Mouse (Mus musculus) stomach, postnatal 0 days (tissue): ENCODE measurements at regions not wholly inside any gene's neighbourhood (a gene's known extent, or its start where the extent isn't known, plus 50 kb on each side); places are given as distances from the start of the nearest gene placed in this dataset.

Source experiments
- ATAC-seq: fragments of 200-750 bp; cut with Nextera tagmentation; 2 replicates; pipeline ENCODE4 v1.8.0; 2017; ENCODE audit not compliant: low FRiP score, low TSS enrichment
- DNase-seq: peaks from one replicate; pipeline ENCODE4 v3.0.0-alpha.2; 2016; ENCODE audit warnings: low spot score
- H3K27ac ChIP-seq: fragments of 300-500 bp; sonication (generic); replicated peaks from 2 replicates; pipeline ENCODE4 v1.5.1; 2014; ENCODE audit warnings: mild to moderate bottlenecking, control low read depth
- H3K27me3 ChIP-seq: fragments of 300-500 bp; sonication (generic); 2 replicates; pipeline ENCODE4 v1.6.1; 2014; ENCODE audit warnings: low read length; ENCODE audit not compliant: control insufficient read depth, insufficient read depth
- H3K36me3 ChIP-seq: fragments of 300-500 bp; sonication (generic); 2 replicates; pipeline ENCODE4 v1.6.1; 2014; ENCODE audit warnings: low read length, mixed read lengths; ENCODE audit not compliant: control insufficient read depth, insufficient read depth
- H3K4me1 ChIP-seq: fragments of 300-500 bp; sonication (generic); replicated peaks from 2 replicates; pipeline ENCODE4 v1.6.1; 2014; ENCODE audit warnings: antibody characterized with exemption; ENCODE audit not compliant: control insufficient read depth, insufficient read depth
- H3K4me2 ChIP-seq: fragments of 300-500 bp; sonication (generic); replicated peaks from 2 replicates; pipeline ENCODE4 v1.6.1; 2014; ENCODE audit warnings: low read depth, mild to moderate bottlenecking, control low read depth, moderate library complexity
- H3K4me3 ChIP-seq: fragments of 300-500 bp; sonication (generic); 2 replicates; pipeline ENCODE4 v1.5.1; 2014; ENCODE audit warnings: low read depth, low read length, control low read depth
- H3K9ac ChIP-seq: fragments of 300-500 bp; sonication (generic); 2 replicates; pipeline ENCODE4 v1.6.1; 2014; ENCODE audit warnings: mild to moderate bottlenecking, low read length, control low read depth, mixed read lengths
- H3K9me3 ChIP-seq: fragments of 300-500 bp; sonication (generic); 2 replicates; pipeline ENCODE4 v1.6.1; 2016; ENCODE audit warnings: low read length; ENCODE audit not compliant: control insufficient read depth
- CTCF ChIP-seq: IDR thresholded peaks from 2 replicates; pipeline ENCODE4 v1.5.1; 2016; ENCODE audit warnings: antibody characterized with exemption, low read depth, mild to moderate bottlenecking, moderate library complexity
- EP300 ChIP-seq: optimal IDR thresholded peaks from 2 replicates; pipeline ENCODE3; 2016; ENCODE audit warnings: antibody characterized with exemption
- WGBS: fragments of 180-500 bp; shearing (Covaris S2); extraction: QIAGEN DNeasy Blood & Tissue Kit; methylation state at CpG from one replicate; pipeline ENCODE4 v1.1.7; 2014; 5-methylcytosine and 5-hydroxymethylcytosine counted together

DNA sequence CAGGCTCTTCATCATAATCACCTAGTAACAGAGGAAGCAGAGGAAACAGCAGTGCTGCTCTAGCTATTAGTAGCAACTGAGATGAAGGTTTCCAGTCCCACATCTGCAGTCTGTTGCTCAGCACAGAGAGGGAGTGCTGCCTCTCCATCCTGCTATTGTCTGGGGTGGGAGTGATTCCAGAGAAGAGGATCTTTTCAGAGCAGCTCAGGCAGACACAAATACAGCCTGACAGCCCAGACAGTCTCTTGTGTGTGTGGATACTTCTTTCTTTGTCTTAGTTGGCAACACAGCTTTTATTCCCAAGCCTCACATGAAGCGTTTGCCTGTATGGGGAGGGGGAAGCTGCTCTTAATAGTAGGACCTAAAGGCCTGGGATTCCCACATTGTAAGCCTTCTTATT, 107.2 kb upstream of the Nhs start:
- 53% methylated on average over 1 of the region's 1 CpGs for WGBS
- Histone ChIP-seq H3K4me3 (no peak overlapping the region), H3K36me3 (no peaks in the 10 kb centered on the region), H3K9ac (no peak overlapping the region), H3K4me2 (no peak overlapping the region), H3K27ac (no peak overlapping the region), H3K4me1 (no peaks in the 10 kb centered on the region), H3K9me3 (no peaks in the 10 kb centered on the region), H3K27me3 (no peaks in the 10 kb centered on the region)
- DNase-seq (no peak), ATAC-seq (no peak)
- TF ChIP-seq CTCF = no peak
- no peak for TF ChIP-seq EP300

GRCm38 (mm10) chrX:162257398-162257797, 97.9 kb upstream of the Nhs start:
- H3K27me3 ChIP-seq = no peaks in the 10 kb centered on the region
- H3K9ac ChIP-seq = no peak overlapping the region
- whole genome bisulfite sequencing = 80% methylated on average over 3 of the region's 3 CpGs
- H3K27ac ChIP-seq = no peak overlapping the region
- no peaks in the 10 kb centered on the region for H3K36me3 ChIP-seq
- no peaks in the 10 kb centered on the region for H3K9me3 ChIP-seq
- H3K4me2 ChIP-seq = no peak overlapping the region
- H3K4me1 ChIP-seq = no peaks in the 10 kb centered on the region
- DNase-seq (no peak), ATAC-seq (no peak)
- TF ChIP-seq EP300 = no peak
- TF ChIP-seq CTCF = no peak
- no peak overlapping the region for H3K4me3 ChIP-seq

GRCm38 (mm10) chrX:162255873-162256272, 96.3 kb upstream of the Nhs start:
- Histone ChIP-seq H3K9me3 (no peaks in the 10 kb centered on the region), H3K4me1 (no peaks in the 10 kb centered on the region), H3K27me3 (no peaks in the 10 kb centered on the region), H3K9ac (no peak overlapping the region), H3K4me3 (no peak overlapping the region), H3K27ac (no peak overlapping the region), H3K36me3 (no peaks in the 10 kb centered on the region), H3K4me2 (no peak overlapping the region)
- ATAC-seq (no peak), DNase-seq (no peak)
- no peak for TF ChIP-seq CTCF
- TF ChIP-seq EP300 = no peak

GRCm38 (mm10) chrX:162241291-162241690, 81.8 kb upstream of the Nhs start:
- H3K27me3 ChIP-seq = no peaks in the 10 kb centered on the region
- DNase-seq (no peak), ATAC-seq (no peak)

GRCm38 (mm10) chrX:162235552-162235951, 76.0 kb upstream of the Nhs start:
- Histone ChIP-seq H3K4me3 (no peak overlapping the region), H3K4me2 (no peak overlapping the region), H3K9ac (no peak overlapping the region), H3K36me3 (no peaks in the 10 kb centered on the region), H3K27ac (no peak overlapping the region), H3K9me3 (no peaks in the 10 kb centered on the region), H3K4me1 (no peaks in the 10 kb centered on the region), H3K27me3 (no peaks in the 10 kb centered on the region)
- TF ChIP-seq EP300 (no peak), CTCF (no peak)
- ATAC-seq = no peak
- DNase-seq = no peak
- 81% methylated on average over 5 of the region's 5 CpGs for WGBS

More at GRCm38 (mm10) chrX:162241291-162241690, 81.8 kb upstream of the Nhs start:
- Histone ChIP-seq H3K9me3 (no peaks in the 10 kb centered on the region), H3K36me3 (no peaks in the 10 kb centered on the region), H3K4me3 (no peak overlapping the region), H3K4me2 (no peak overlapping the region), H3K9ac (no peak overlapping the region), H3K4me1 (no peaks in the 10 kb centered on the region), H3K27ac (no peak overlapping the region)
- whole genome bisulfite sequencing = 39% methylated on average over 3 of the region's 3 CpGs
- TF ChIP-seq CTCF (no peak), EP300 (no peak)

GRCm38 (mm10) chrX:162210848-162211247, 51.3 kb upstream of the Nhs start:
- Histone ChIP-seq H3K9me3 (no peaks in the 10 kb centered on the region), H3K36me3 (no peaks in the 10 kb centered on the region), H3K4me1 (no peaks in the 10 kb centered on the region), H3K4me3 (no peak overlapping the region), H3K27me3 (no peaks in the 10 kb centered on the region), H3K27ac (no peak overlapping the region), H3K4me2 (no peak overlapping the region), H3K9ac (no peak overlapping the region)
- ATAC-seq = no peak
- TF ChIP-seq CTCF (no peak), EP300 (no peak)
- no peak for DNase-seq
- 67% methylated on average over 2 of the region's 2 CpGs for WGBS
